Mouse (Mus musculus): ENCODE measurements around the gene Pcnx3. TPM values are rescaled to one million over a fixed set of nuclear protein-coding genes. Genes with fewer than 3 reads are reported as not detected.
A peak's percentile ranks its signal among the peaks of the same experiment; 100 is the strongest.

Pcnx3 gene
- polyA plus RNA-seq, 1 experiment: 120 TPM

DNA sequence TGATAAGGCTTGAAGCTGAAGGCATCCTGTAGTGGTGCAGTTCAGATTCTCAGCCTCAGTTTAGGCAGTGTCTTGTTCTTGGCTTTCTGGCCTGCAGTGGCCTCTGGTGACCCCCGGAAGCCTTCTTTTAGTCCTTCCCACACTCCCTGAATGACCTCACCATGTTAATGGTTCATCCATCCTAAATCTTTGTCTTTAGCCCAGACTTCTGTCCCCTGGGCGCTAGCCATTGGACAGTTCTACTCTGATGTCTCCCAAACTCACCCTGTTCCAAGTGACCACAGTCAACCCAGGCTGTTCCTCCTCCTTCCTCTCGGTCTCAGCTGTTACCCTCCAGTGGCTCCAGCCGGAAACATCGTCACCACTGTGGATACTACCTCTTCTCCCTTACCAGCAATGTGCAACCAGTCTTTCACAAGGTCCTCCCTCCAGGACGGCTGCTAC, 39.4 kb downstream of the Pcnx3 start:
- TF ChIP-seq POLR2A (IDR thresholded peaks at IDR 0.05; ENCODE audit: borderline replicate concordance, extremely low read depth, insufficient read depth, insufficient read length, poor library complexity, severe bottlenecking) (no peak), CTCF (IDR thresholded peaks at IDR 0.05; ENCODE audit: borderline replicate concordance, extremely low read depth, insufficient read depth, insufficient read length) (no peak)
- no peak for DNase-seq (ENCODE audit: low read depth)

DNA sequence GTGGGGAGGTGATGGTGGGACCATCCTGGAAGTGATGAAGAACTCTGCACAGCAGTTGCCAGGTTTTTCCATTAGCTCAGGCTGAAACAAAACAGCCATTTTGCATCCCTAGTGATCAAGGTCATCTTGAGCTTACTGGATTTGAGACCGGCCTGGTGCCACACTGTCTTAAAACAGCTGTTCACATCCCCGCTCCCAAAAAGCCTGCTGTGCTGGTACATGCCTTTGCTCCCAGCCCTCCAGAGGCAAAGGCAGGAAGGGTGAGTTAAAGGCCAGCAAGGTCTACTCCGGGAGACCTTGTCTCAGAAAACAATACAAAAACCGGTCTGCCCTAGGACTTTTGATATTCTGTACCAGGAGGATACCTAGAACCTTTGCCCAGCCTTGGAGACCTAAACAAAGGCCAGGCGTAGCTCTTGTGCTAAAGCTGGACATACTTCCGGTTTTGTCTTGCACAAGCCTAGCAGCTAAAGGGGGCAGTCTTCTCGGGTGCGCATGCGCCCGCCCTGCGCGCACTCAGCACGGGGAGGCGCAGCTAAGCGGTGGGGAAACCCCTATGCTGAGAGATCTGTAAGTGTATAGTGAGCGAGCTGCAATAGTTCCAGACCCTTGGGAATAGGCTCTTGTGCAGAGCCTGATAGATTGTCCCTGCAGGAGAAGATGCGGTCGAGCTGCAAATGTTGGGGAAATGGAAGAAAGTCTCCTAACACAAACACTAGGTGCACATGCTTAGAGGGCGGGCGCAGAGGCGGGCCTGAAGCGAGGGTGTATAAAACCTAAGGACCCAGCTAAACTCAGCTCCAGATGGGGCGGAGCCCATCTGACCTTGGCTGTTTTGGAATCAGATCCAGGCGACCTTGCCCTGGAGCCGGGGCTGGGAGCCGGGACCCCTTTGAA, 40.1 kb downstream of the Pcnx3 start:
- DNase-seq (ENCODE audit: low read depth): peak; percentile 95
- TF ChIP-seq POLR2A (IDR thresholded peaks at IDR 0.05; ENCODE audit: borderline replicate concordance, extremely low read depth, insufficient read depth, insufficient read length, poor library complexity, severe bottlenecking): no peak; the same call in 1 of the 2 replicates
- peak; percentile 10; the same call in 1 of the 2 replicates for TF ChIP-seq CTCF (IDR thresholded peaks at IDR 0.05; ENCODE audit: borderline replicate concordance, extremely low read depth, insufficient read depth, insufficient read length)

DNA sequence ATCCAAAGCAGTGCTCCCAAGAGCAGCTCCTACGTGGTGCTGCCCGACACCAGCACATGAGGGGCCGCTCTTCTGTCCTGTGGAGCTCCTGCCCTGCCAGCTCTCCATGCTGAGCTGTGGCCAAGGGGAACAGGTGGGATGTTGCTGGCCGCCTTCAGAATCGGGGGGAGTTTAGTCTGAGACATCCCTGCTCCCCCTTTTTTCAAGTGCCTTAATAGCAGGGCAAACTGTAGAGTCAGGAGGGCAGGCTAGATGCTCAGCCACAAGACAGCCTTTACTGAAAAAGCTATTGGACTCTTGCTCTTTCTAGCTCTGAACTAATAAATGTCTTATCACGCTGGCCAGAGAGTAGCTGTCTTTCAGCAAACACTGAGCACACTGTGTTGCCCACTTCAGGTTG, 40.9 kb downstream of the Pcnx3 start:
- DNase-seq (ENCODE audit: low read depth): no peak
- TF ChIP-seq CTCF (IDR thresholded peaks at IDR 0.05; ENCODE audit: borderline replicate concordance, extremely low read depth, insufficient read depth, insufficient read length) (no peak), POLR2A (IDR thresholded peaks at IDR 0.05; ENCODE audit: borderline replicate concordance, extremely low read depth, insufficient read depth, insufficient read length, poor library complexity, severe bottlenecking) (no peak)

DNA sequence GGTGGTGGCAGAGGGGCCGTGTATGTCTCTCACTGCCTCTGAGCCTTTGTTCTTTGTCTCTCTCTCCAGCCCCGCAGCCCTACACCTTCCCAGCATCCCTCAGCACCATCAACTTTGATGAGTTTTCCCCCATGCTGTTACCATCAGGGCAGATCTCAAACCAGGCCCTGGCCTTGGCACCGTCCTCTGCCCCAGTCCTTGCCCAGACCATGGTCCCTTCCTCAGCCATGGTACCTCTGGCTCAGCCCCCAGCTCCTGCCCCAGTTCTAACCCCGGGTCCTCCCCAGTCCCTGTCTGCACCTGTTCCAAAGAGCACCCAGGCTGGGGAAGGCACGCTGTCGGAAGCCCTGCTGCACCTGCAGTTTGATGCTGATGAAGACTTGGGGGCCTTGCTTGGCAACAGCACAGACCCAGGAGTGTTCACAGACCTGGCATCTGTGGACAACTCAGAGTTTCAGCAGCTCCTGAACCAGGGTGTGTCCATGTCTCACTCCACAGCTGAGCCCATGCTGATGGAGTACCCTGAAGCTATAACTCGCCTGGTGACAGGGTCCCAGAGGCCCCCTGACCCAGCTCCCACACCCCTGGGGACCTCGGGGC, 41.9 kb downstream of the Pcnx3 start:
- no peak for DNase-seq (ENCODE audit: low read depth)
- TF ChIP-seq POLR2A (IDR thresholded peaks at IDR 0.05; ENCODE audit: borderline replicate concordance, extremely low read depth, insufficient read depth, insufficient read length, poor library complexity, severe bottlenecking) (no peak), CTCF (IDR thresholded peaks at IDR 0.05; ENCODE audit: borderline replicate concordance, extremely low read depth, insufficient read depth, insufficient read length) (no peak)

DNA sequence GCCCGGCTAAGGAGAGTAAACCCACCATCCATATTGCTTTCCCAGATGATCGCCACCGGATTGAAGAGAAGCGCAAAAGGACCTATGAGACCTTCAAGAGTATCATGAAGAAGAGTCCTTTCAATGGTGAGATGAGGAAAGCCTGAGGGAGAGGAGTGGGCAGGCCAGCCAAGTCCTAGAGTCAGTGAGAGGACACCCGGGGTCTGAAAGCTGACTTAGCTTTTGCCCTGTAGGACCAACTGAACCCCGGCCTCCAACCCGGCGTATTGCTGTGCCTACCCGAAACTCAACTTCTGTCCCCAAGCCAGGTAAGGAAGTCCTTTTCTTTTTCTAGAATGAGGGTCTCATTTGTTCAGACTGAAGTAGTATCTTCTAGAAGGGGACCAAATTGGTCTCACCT, 43.4 kb downstream of the Pcnx3 start:
- TF ChIP-seq CTCF (IDR thresholded peaks at IDR 0.05; ENCODE audit: borderline replicate concordance, extremely low read depth, insufficient read depth, insufficient read length): no peak
- TF ChIP-seq POLR2A (IDR thresholded peaks at IDR 0.05; ENCODE audit: borderline replicate concordance, extremely low read depth, insufficient read depth, insufficient read length, poor library complexity, severe bottlenecking): no peak
- no peak for DNase-seq (ENCODE audit: low read depth)

DNA sequence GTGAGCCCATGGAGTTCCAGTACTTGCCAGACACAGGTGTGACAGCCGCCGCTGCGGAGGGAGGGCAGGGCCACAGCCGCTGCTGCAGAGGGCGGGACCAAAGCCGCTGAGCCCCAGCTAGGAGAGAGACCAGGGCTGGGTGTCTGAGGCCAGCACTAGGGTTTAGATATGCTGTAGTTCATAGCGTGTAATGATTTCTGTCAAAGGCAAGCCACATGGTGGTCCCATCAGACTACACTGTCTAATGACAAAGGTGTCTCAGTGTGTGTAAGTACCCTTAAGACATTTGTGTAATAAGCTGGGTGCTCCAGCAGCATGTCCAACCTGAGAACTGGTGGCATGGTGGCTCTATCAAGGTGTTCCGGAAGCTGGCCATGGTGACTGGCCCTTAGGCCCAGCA, 47.1 kb downstream of the Pcnx3 start:
- TF ChIP-seq POLR2A (IDR thresholded peaks at IDR 0.05; ENCODE audit: borderline replicate concordance, extremely low read depth, insufficient read depth, insufficient read length, poor library complexity, severe bottlenecking): no peak
- no peak for TF ChIP-seq CTCF (IDR thresholded peaks at IDR 0.05; ENCODE audit: borderline replicate concordance, extremely low read depth, insufficient read depth, insufficient read length)
- DNase-seq (ENCODE audit: low read depth): no peak

DNA sequence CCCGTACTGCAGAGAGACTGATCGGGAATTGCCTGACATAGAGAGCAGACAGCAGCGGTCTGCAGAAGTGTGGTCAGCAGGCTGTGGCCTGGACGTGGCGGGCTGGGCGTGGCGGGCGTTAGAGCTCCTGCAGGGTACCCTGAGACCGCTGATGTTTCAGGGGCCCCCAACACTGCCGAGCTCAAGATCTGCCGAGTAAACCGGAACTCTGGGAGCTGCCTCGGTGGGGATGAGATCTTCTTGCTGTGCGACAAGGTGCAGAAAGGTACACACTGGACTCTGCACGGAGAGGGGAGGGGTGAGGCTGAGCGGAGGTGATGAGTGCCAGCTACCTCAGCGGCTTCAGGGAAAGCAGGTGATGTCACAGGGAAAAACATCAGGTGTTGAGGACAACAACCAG, 47.7 kb downstream of the Pcnx3 start:
- DNase-seq (ENCODE audit: low read depth): no peak
- TF ChIP-seq CTCF (IDR thresholded peaks at IDR 0.05; ENCODE audit: borderline replicate concordance, extremely low read depth, insufficient read depth, insufficient read length) (no peak), POLR2A (IDR thresholded peaks at IDR 0.05; ENCODE audit: borderline replicate concordance, extremely low read depth, insufficient read depth, insufficient read length, poor library complexity, severe bottlenecking) (no peak)

DNA sequence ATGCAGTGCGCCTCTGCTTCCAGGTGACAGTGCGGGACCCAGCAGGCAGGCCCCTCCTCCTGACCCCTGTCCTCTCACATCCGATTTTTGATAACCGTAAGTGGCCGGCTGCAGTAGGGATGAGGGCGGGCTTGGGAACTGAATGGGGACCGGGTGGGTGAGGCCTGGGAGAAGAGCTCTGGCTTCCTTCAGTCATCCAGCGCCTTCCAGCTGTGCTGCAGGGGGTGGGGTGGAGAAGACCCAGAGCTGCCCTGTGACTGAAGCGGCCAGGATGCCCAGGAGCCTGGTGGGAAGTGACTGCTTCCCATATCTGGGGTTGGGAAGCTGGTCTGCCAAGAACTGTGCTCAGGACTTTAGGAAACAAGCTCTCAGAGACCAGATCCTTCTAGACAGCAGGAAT, 48.4 kb downstream of the Pcnx3 start:
- no peak for DNase-seq (ENCODE audit: low read depth)
- TF ChIP-seq POLR2A (IDR thresholded peaks at IDR 0.05; ENCODE audit: borderline replicate concordance, extremely low read depth, insufficient read depth, insufficient read length, poor library complexity, severe bottlenecking) (no peak), CTCF (IDR thresholded peaks at IDR 0.05; ENCODE audit: borderline replicate concordance, extremely low read depth, insufficient read depth, insufficient read length) (no peak)

DNA sequence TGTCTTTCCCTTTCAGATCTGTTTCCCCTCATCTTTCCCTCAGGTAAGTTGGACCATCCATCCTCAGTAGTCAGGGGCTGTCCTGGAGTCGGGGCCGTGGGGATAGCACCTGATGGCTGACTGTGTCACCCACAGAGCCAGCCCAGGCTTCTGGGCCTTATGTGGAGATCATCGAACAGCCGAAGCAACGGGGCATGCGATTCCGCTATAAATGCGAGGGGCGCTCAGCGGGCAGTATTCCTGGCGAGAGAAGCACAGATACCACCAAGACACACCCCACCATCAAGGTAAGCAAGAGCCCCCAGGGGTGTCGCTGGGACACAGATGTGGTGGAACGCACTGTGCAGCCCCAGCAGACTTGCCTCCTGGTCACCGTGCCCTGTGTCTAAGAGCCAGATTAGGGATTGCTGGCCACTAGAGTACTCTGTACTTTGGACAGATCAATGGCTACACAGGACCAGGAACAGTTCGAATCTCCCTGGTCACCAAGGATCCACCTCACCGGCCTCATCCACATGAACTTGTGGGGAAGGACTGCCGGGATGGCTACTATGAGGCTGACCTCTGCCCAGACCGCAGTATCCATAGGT, 50.2 kb downstream of the Pcnx3 start:
- no peak for DNase-seq (ENCODE audit: low read depth)
- no peak for TF ChIP-seq POLR2A (IDR thresholded peaks at IDR 0.05; ENCODE audit: borderline replicate concordance, extremely low read depth, insufficient read depth, insufficient read length, poor library complexity, severe bottlenecking)
- TF ChIP-seq CTCF (IDR thresholded peaks at IDR 0.05; ENCODE audit: borderline replicate concordance, extremely low read depth, insufficient read depth, insufficient read length): no peak

DNA sequence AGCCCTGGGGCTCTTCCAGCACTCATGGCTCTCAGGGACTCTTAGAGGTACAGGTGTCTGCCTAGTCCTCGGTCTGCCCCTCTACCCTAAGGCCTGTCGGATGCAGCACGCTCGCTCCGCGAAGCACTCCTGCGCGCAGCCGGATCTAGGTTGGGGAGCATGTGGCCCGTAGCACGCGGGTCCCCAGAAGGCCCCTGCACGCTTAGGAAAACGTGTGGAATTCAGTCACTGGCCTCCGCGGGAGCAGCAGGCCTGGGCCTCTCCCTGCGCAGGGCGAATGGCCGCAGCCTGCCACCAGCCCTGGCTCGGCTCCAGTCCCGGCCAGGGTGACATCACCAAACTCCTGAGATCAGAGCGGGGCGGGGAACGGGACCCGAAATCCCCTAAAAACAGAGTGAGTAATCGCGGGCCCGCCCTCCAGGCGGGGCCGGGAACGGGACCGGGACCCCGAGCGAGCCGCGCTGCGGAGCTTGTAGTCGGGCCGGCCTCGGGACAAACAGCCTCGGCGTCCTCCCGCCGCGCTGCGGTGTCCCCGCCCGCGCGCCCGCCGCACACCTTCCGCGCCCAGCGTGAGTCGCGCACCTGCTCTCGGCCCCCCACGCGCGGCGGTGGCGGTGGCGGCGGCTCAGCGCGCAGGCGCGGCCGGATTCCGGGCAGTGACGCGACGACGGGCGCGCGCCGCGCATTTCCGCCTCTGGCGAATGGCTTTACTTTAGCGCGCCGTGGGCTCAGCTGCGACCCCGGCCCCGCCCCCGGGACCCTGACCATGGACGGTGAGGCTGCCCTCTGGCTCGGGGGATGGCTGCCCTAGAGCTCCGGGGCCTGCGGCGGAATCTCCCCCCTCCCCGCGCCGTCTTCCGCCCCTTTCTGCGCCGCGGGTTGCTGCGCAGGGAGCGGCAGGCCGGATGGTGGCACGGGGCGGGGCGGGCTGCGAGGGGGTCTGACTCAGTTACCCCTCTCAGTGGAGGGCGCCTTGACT, 51.4 kb downstream of the Pcnx3 start, which contains the start of gene Rela:
TSS of gene Rela (plus strand) at position 415 of the 979 bp plus-strand sequence.
- TF ChIP-seq CTCF (IDR thresholded peaks at IDR 0.05; ENCODE audit: borderline replicate concordance, extremely low read depth, insufficient read depth, insufficient read length) (no peak), POLR2A (IDR thresholded peaks at IDR 0.05; ENCODE audit: borderline replicate concordance, extremely low read depth, insufficient read depth, insufficient read length, poor library complexity, severe bottlenecking) (peak; percentile 73)
- DNase-seq (ENCODE audit: low read depth): peak; percentile 88
